Mouse (Mus musculus) retina, embryonic 14.5 days (tissue): ENCODE results near the gene Adtrp.

Experiments
- DNase-seq: peaks from one replicate; pipeline ENCODE4 v3.0.0-alpha.2; 2015; ENCODE audit warnings: low spot score

Adtrp gene

GRCm38 (mm10) chr13:41779603-41780180 lies 67.8 kb downstream of the Adtrp start:
- peak; percentile 37 for DNase-seq

- no peak for DNase-seq
Observed at GRCm38 (mm10) chr13:41773812-41774376, 73.6 kb downstream of the Adtrp start.

- DNase-seq: no peak
Observed at GRCm38 (mm10) chr13:41771061-41771460, 76.4 kb downstream of the Adtrp start.

- no peak for DNase-seq
Observed at GRCm38 (mm10) chr13:41767941-41768340, 79.5 kb downstream of the Adtrp start.

- DNase-seq: no peak
Observed at GRCm38 (mm10) chr13:41761986-41762385, 85.5 kb downstream of the Adtrp start.

- DNase-seq: no peak
Observed at GRCm38 (mm10) chr13:41760484-41760883, 87.0 kb downstream of the Adtrp start.

GRCm38 (mm10) chr13:41758550-41759465 lies 88.7 kb downstream of the Adtrp start:
- no peak for DNase-seq

GRCm38 (mm10) chr13:41753114-41753513 lies 94.4 kb downstream of the Adtrp start:
- no peak for DNase-seq

- DNase-seq: no peak
Observed at GRCm38 (mm10) chr13:41750481-41750880, 97.0 kb downstream of the Adtrp start.

- no peak for DNase-seq
Observed at GRCm38 (mm10) chr13:41748866-41749265, 98.6 kb downstream of the Adtrp start.

- no peak for DNase-seq
Observed at GRCm38 (mm10) chr13:41747691-41748090, 99.8 kb downstream of the Adtrp start.

GRCm38 (mm10) chr13:41746971-41747615 lies 100.4 kb downstream of the Adtrp start:
- peak; percentile 83 for DNase-seq

GRCm38 (mm10) chr13:41740456-41741085 lies 106.9 kb downstream of the Adtrp start:
- DNase-seq: no peak

- DNase-seq: peak; percentile 74
Observed at GRCm38 (mm10) chr13:41737628-41738309, 109.7 kb downstream of the Adtrp start.

GRCm38 (mm10) chr13:41729660-41730059 lies 117.8 kb downstream of the Adtrp start:
- no peak for DNase-seq

GRCm38 (mm10) chr13:41727803-41728202 lies 119.7 kb downstream of the Adtrp start:
- no peak for DNase-seq

GRCm38 (mm10) chr13:41719331-41719730 lies 128.2 kb downstream of the Adtrp start:
- no peak for DNase-seq

GRCm38 (mm10) chr13:41718051-41718450 lies 129.4 kb downstream of the Adtrp start:
- no peak for DNase-seq
